Mouse (Mus musculus): ENCODE measurements around the gene Wdsub1. TPM values are rescaled to one million over a fixed set of nuclear protein-coding genes. Genes with fewer than 3 reads are reported as not detected.

The Wdsub1 gene
- total RNA-seq, 2 experiments from 2014 or later: 12.6 to 18.2 TPM

DNA sequence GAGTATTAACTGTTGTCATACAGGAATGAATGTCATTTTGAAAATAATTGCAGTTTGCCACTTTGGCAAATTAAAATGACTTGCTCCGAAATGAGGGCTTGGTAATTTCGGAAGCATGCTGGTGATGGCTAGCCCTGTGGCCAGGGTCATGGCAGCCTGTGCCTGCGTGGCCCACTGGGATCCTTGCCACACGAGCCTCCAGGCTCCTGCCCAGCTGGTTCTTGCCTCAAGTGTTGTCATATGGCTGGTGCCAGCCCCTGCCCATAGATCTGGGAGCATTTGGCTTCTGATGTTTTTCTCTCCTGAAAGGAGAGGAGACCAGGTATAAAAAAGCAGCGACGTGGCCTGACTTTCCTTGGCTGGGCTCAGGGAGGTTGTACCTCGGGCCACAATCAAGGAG is 72.4 kb downstream of the Wdsub1 start:
- DNase-seq (ENCODE audit: low spot score in 2 of 2): no peak

DNA sequence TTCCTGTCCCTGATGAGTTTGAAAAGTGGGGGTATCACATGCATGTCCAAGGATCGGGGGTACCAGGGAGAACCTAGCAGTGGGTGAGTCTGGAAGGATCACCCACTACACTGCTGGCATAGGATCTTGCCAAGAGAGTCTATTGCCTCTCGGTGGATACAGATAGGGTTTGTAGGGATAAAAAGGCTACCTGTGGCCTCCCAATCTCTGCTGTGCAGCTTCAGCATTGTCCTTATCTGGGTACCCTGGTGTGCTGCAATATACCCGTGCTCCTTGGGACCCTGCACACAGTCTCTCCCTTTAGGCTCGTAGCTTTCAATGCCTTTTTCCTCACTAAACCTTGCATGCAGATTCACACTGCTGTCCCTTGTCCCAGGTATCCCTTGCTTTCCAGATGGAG is 73.8 kb downstream of the Wdsub1 start:
- no peak for DNase-seq (ENCODE audit: low spot score in 2 of 2)

GRCm38 (mm10) chr2:59806038-59806437 is 76.4 kb downstream of the Wdsub1 start:
- DNase-seq (ENCODE audit: low spot score in 2 of 2): no peak

DNA sequence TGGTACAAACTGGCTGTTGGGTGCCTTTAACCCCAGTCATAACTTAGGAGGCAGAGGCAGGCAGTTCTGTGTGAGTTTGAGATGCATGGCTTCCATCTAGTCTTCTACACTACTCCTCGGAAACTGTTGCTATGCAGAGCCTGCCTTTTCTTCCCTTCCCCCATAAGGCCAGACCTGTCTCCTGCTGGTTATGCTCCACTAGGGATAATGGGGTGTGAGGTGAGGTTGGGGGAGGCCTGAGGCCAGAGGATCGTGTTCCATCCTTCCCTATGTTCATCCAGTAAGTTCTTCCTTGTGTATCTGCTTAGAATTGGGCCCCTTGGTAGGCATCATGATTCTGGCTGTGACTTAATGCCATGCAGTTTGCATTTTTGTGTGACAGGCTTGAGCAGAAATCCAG is 76.8 kb downstream of the Wdsub1 start:
- DNase-seq (ENCODE audit: low spot score in 2 of 2): no peak

DNA sequence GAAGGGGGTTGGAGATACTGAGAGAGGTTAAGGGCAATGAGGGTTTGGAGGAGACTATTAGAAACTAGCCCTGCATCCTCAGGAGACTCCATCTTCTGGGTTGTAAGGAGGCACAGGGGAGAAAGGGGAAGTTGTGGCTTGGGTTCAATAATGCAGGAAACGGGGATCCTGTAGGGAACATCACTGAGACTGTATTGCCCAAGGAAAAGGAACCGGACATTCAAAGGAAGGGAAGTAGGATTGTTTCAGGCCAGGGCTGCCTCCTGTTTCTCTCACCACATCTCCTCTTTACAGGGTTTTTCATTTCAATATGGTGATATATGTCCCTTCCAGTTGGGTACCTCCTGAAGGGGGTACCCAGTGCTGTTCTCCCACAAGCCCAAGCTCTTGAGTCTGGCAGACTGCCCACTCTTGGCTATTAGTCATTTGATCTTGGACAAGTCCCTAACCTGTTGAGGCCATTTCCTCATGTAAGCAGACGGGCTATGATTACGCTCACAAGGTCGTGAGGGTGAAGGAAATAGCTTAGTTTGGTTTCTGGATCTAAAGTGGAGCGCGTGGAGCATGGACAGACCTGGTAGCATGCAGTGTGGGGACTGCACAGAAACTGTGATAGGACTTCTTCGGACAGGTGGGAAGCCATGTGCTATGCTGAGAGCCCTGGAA is 79.5 kb downstream of the Wdsub1 start:
- no peak for DNase-seq (ENCODE audit: low spot score in 2 of 2)

Measured in adrenal gland, adult 18-20 months (tissue).